Mouse (Mus musculus) c-Kit-positive CD71-positive TER-119-positive erythroid progenitor cells, embryonic 14.5 days (primary cell): ENCODE measurements around the gene 3110021N24Rik.

Experiments
- DNase-seq: peaks from one replicate; pipeline ENCODE4 v3.0.0-alpha.2; 2013; ENCODE audit warnings: low spot score

3110021N24Rik gene

GRCm38 (mm10) chr4:108796701-108797100 lies 77.3 kb downstream of the 3110021N24Rik start:
- DNase-seq = no peak

- DNase-seq = peak; percentile 50
Observed at GRCm38 (mm10) chr4:108798083-108798830, 78.8 kb downstream of the 3110021N24Rik start.

DNA sequence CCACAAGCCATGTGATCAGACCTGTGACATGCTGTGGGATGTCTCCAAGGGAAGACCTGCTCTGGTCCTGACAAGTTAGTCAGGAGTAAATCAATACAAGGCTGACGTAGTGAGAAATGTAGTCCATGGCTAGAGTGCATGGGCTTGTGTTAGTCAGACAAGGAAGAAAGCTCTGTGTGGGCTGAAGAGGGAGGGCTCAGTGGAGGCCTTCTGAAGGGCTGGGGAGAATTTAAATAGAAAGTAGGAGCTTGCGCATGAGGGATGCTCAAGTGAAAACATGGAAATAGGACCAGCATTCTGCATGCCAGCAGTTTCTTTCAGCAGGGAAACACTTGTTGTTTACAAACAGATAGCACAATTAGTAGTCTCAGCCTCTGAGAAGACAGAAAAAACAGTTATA lies 84.1 kb downstream of the 3110021N24Rik start:
- no peak for DNase-seq

DNA sequence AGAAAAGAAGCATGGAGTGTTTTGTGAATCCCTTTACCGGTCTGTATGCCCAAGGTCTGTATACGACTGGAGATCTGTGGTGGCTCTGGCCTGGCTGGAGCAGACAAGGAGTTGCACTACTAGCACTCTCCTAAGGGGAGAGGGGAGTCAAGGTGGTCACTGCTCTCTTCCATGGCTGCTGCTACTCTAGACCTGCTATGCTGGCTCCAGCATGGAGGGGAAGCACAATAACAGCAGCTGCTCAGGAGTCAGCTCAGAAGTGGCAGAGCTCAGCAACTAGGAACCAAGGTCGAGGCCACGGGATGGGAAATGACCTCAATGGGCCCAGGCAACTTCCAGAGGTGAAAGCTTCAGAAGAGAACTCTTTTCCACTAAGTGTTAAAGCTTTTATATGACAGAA lies 91.7 kb downstream of the 3110021N24Rik start:
- DNase-seq = no peak

DNA sequence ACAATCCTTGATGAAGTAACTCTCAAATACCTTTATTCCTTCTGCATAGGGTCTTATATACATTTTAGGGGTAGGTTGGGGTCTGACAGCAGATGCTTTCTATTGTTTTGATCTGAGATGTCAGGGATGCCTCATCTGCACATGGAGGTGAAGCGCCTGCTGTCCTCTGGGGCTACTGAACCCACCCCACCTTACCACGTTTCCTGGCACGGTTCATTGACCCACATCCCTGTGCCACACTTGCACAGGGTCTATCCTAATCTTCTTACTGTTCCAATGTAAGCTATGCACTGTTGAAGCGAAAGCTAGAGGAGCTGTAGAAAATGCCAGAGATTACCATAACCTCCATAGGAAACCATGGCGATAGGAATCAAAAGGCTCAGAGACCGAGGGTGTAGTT lies 92.1 kb downstream of the 3110021N24Rik start:
- no peak for DNase-seq

- DNase-seq = no peak
Observed at GRCm38 (mm10) chr4:108825677-108826076, 106.2 kb downstream of the 3110021N24Rik start.

- DNase-seq = no peak
Observed at GRCm38 (mm10) chr4:108826096-108826495, 106.6 kb downstream of the 3110021N24Rik start.

DNA sequence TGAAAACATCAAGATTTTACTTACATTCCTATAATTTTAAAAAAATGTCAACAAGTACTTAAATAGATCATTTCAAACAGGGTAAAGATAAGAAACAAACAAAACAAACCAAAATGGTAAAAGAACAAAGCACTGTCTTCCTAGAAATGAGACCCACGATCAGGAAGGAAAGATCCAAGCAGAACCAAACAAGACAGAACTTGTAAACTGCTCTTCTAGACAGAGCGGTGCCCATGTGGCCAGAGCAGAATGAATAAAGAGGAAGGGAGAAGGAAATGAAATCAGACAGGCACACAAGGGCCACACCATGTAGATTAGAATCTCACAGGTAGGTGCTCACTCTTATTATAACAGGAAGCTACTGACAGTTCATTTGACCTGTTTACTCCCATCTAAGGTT lies 107.2 kb downstream of the 3110021N24Rik start:
- DNase-seq = no peak

- no peak for DNase-seq
Observed at GRCm38 (mm10) chr4:108830698-108831097, 111.2 kb downstream of the 3110021N24Rik start.
